Mouse (Mus musculus): ENCODE data around the gene Olfr301. TPM values are rescaled to one million over a fixed set of nuclear protein-coding genes. Genes with fewer than 3 reads are reported as not detected.

Gene Olfr301
- polyA plus RNA-seq (2012; fragmentation: generic; extraction: Trizol), result not detected

DNA sequence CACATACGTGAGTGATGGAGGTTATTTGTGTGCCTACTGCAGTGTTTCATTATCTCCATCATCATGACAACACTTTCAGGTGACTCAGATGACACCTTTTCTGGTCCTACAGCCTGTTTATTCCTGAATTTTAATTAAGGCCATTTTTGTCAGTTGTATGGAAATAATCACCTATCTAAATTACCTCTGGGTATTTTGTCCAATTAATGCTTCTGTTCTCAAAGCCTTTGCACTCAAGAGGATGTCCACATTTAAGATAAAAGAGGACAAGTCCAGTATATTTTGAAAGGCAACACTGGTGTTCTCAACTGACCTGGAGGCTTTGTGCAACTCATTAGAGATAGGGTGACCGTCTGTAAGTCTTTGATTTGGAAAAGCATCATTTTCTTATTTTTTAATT lies at the start of gene Olfr301:
TSS of gene Olfr301 (plus strand) at position 301 of the 400 bp plus-strand sequence.

DNA sequence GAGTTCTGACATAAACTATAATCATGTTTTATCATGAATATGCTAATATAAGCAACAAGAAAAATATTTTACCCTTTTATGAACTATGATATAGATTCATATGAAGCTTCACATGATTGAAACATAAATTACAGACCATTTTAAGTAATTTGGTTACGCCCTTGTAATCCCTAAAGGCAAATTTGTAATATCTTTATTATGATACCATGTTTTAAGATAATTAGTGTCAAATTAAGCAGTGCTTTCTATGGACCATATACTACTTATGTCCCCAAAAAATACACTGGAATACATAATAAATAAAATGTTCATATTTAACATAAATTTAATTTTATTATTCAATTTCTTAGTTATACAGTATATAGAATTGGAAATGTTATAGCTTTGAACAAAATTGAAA lies 36.8 kb upstream of the Olfr301 start, which contains the start of gene Olfr305:
TSS of gene Olfr305 (minus strand) at position 101 of the 400 bp plus-strand sequence.

DNA sequence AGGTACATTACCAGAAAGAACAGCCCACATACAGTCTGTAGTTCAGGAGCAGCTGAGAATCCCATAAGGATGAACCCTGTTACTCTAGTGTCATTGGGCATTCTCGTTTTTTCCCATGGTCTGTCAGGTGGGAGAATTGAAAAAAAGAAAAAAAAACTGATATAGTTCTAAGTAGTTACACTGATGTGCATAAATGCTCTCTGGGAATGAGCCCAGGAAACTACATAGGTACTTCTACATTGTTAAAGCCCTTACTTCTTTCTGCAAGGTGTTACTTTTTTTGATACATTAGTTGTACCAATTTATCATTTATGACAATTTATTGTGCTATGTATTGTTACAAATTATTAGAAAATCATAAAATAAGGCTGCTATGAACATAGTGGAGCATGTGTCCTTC lies 17.1 kb upstream of the Olfr301 start, which contains the start of gene Olfr304:
TSS of gene Olfr304 (minus strand) at position 101 of the 400 bp plus-strand sequence.

DNA sequence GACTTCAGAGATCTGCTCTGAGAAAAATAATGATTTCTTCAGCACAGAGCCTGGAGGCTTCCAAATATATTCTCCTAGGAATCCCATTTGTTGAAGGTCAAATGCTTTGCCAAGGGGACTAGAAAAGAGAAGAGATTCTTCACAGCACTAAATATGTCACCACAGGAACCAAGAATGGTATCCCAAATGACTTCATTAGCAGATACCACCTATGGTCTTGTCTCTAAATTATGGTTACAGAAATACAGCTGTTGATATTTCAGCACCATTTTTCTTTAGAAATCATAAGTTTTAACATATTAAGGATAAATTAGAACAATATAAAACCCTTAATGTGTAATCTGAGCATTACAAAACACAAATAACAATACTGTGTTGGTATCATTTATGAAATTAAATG lies 6.0 kb upstream of the Olfr301 start, which contains the start of gene Olfr303:
TSS of gene Olfr303 (minus strand) at position 101 of the 400 bp plus-strand sequence.

DNA sequence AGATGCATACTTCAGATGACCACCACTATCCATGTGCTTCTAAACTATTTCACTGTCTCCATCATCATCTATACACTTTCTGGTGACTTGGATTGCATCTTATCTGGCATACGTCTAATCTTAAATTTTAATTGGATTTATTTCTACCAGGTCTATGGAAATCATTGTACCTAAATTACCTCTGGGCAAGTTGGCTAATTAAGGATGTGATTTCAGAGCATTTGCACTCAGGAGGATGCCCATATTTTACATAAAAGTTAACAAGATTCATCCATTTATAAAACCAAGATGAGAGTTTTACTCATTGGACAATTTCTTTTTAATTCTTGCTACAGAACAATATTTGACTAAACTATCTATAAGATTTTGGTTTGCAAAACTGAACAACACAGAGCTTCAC lies 56.0 kb downstream of the Olfr301 start, which contains the start of gene Olfr299:
TSS of gene Olfr299 (plus strand) at position 301 of the 400 bp plus-strand sequence.

Other genes with a start within 250 kb of the Olfr301 start
- not detected for gene Vmn2r75, start 232.1 kb upstream of the Olfr301 start, polyA plus RNA-seq (2012; fragmentation: generic; extraction: Trizol)
- not detected for gene Vmn2r76, start 157.5 kb upstream of the Olfr301 start, polyA plus RNA-seq (2012; fragmentation: generic; extraction: Trizol)
- gene Olfr310, start 126.7 kb upstream of the Olfr301 start, polyA plus RNA-seq (2012; fragmentation: generic; extraction: Trizol), result not detected
- gene Olfr309, start 90.1 kb upstream of the Olfr301 start, polyA plus RNA-seq (2012; fragmentation: generic; extraction: Trizol), result not detected
- gene Olfr308, start 78.2 kb upstream of the Olfr301 start, polyA plus RNA-seq (2012; fragmentation: generic; extraction: Trizol), result not detected
- gene Olfr307, start 66.3 kb upstream of the Olfr301 start, polyA plus RNA-seq (2012; fragmentation: generic; extraction: Trizol), result not detected
- not detected for gene Olfr305, start 36.9 kb upstream of the Olfr301 start, polyA plus RNA-seq (2012; fragmentation: generic; extraction: Trizol)
- not detected for gene Olfr304, start 17.2 kb upstream of the Olfr301 start, polyA plus RNA-seq (2012; fragmentation: generic; extraction: Trizol)
- gene Olfr303, start 6.1 kb upstream of the Olfr301 start, polyA plus RNA-seq (2012; fragmentation: generic; extraction: Trizol), result not detected
- gene Olfr299, start 56.1 kb downstream of the Olfr301 start, polyA plus RNA-seq (2012; fragmentation: generic; extraction: Trizol), result not detected
- gene Olfr298, start 88.6 kb downstream of the Olfr301 start, polyA plus RNA-seq (2012; fragmentation: generic; extraction: Trizol), result not detected
- not detected for gene Olfr297, start 116.1 kb downstream of the Olfr301 start, polyA plus RNA-seq (2012; fragmentation: generic; extraction: Trizol)
- not detected for gene Olfr295, start 180.0 kb downstream of the Olfr301 start, polyA plus RNA-seq (2012; fragmentation: generic; extraction: Trizol)
- gene Olfr294, start 212.8 kb downstream of the Olfr301 start, polyA plus RNA-seq (2012; fragmentation: generic; extraction: Trizol), result not detected
- not detected for gene Olfr293, start 245.2 kb downstream of the Olfr301 start, polyA plus RNA-seq (2012; fragmentation: generic; extraction: Trizol)

Measured in C3H10T1/2 (cell line).